Mouse (Mus musculus) heart, postnatal 10 days (tissue): ENCODE measurements around the gene Metrn. TPM values are rescaled to one million over a fixed set of nuclear protein-coding genes. Genes with fewer than 3 reads are reported as not detected.

Experiments used
- microRNA-seq, 2 experiments: library from miRNA; unstranded; fragments of <30 nt; microRNA quantifications; one replicate each; pipeline ENCODE4 v1.2.0; 2022
- total RNA-seq, 2 experiments: library from RNA; stranded (reverse); gene quantifications; 2 replicates each; pipeline ENCODE4 v1.2.3; 2021

Gene Metrn
- total RNA-seq, 2 experiments from 2014 or later = 59.7 to 60.9 TPM

Small RNA genes within 50 kb of the gene (microRNA-seq; reads per million reads assigned to microRNA genes)
- gene Gm25083 = 0 reads per million in 2 experiments
- 1.2 to 1.7 reads per million in 2 experiments for gene Mir3082
- gene Mir6966 = 0.70 to 3.6 reads per million in 2 experiments

Other genes with a start within 250 kb of the Metrn start
- gene Sox8, start 226.4 kb downstream of the Metrn start, total RNA-seq = under 1 TPM; 0.72 to 0.93 TPM
- 10 to 100 TPM; 25.4 to 27.0 TPM for gene Lmf1, start 218.1 kb downstream of the Metrn start, total RNA-seq
- gene Gng13, start 80.0 kb downstream of the Metrn start, total RNA-seq = 1 to 10 TPM in 1 of 2 experiments, under 1 TPM in 1; 0.38 to 1.9 TPM
- gene Chtf18, start 69.7 kb downstream of the Metrn start, total RNA-seq = 1 to 10 TPM; 4.2 to 5.1 TPM
- gene Rpusd1, start 69.5 kb downstream of the Metrn start, total RNA-seq = 1 to 10 TPM; 4.6 to 5.7 TPM
- not detected for gene Mslnl, start 61.1 kb downstream of the Metrn start, total RNA-seq
- gene Msln, start 42.8 kb downstream of the Metrn start, total RNA-seq = 10 to 100 TPM; 38.5 to 40.6 TPM
- 10 to 100 TPM; 43.2 to 49.3 TPM for gene Narfl, start 23.4 kb downstream of the Metrn start, total RNA-seq
- gene Haghl, start 11.5 kb downstream of the Metrn start, total RNA-seq = 10 to 100 TPM; 23.8 to 25.7 TPM
- gene Ccdc78, start 10.6 kb downstream of the Metrn start, total RNA-seq = under 1 TPM in 1 of 2 experiments, not detected in 1; 0.14 TPM
- 10 to 100 TPM; 37.8 to 38.9 TPM for gene Fam173a, start 4.2 kb downstream of the Metrn start, total RNA-seq
- not detected for gene AC134908.4, start 1.5 kb downstream of the Metrn start, total RNA-seq
- gene Fbxl16, start 11.9 kb upstream of the Metrn start, total RNA-seq = 1 to 10 TPM in 1 of 2 experiments, under 1 TPM in 1; 0.67 to 1.2 TPM
- 10 to 100 TPM; 10.1 to 12.2 TPM for gene Wdr24, start 26.5 kb upstream of the Metrn start, total RNA-seq
- gene Jmjd8, start 31.7 kb upstream of the Metrn start, total RNA-seq = 10 to 100 TPM; 33.7 to 34.5 TPM
- gene Stub1, start 36.3 kb upstream of the Metrn start, total RNA-seq = 100 to 1,000 TPM; 123 to 132 TPM
- 1 to 10 TPM; 2.2 to 2.6 TPM for gene Rhbdl1, start 40.2 kb upstream of the Metrn start, total RNA-seq
- gene Gm20683, start 44.6 kb upstream of the Metrn start, total RNA-seq = 1 to 10 TPM; 4.2 to 4.7 TPM
- 10 to 100 TPM; 80.4 to 86.5 TPM for gene Rhot2, start 47.7 kb upstream of the Metrn start, total RNA-seq
- gene Wdr90, start 64.4 kb upstream of the Metrn start, total RNA-seq = 1 to 10 TPM; 3.9 to 6.2 TPM
- 100 to 1,000 TPM; 191 to 218 TPM for gene Mcrip2, start 71.6 kb upstream of the Metrn start, total RNA-seq
- gene Mettl26, start 77.9 kb upstream of the Metrn start, total RNA-seq = 10 to 100 TPM; 15.4 to 15.7 TPM
- under 1 TPM; 0.62 to 0.96 TPM for gene Wfikkn1, start 83.7 kb upstream of the Metrn start, total RNA-seq
- gene Rab40c, start 122.6 kb upstream of the Metrn start, total RNA-seq = 10 to 100 TPM; 13.4 to 18.8 TPM
- gene Pigq, start 147.8 kb upstream of the Metrn start, total RNA-seq = 10 to 100 TPM; 76.6 to 78.5 TPM
- not detected for gene Nhlrc4, start 147.8 kb upstream of the Metrn start, total RNA-seq
- not detected for gene A930017K11Rik, start 155.4 kb upstream of the Metrn start, total RNA-seq
- gene Capn15, start 188.7 kb upstream of the Metrn start, total RNA-seq = 10 to 100 TPM; 12.6 to 13.5 TPM